Mouse (Mus musculus) G1E (cell line): ENCODE data around the gene Gm49380.

Experiments used
- CTCF ChIP-seq: IDR thresholded peaks from 2 replicates; pipeline ENCODE4 v1.5.1; 2012; ENCODE audit warnings: low read depth, low read length, inconsistent platforms, mixed read lengths
- TAL1 ChIP-seq: conservative IDR thresholded peaks from 2 replicates; pipeline ENCODE4 v1.6.1; 2012; ENCODE audit warnings: low read depth, low read length, inconsistent platforms, mixed read lengths

DNA sequence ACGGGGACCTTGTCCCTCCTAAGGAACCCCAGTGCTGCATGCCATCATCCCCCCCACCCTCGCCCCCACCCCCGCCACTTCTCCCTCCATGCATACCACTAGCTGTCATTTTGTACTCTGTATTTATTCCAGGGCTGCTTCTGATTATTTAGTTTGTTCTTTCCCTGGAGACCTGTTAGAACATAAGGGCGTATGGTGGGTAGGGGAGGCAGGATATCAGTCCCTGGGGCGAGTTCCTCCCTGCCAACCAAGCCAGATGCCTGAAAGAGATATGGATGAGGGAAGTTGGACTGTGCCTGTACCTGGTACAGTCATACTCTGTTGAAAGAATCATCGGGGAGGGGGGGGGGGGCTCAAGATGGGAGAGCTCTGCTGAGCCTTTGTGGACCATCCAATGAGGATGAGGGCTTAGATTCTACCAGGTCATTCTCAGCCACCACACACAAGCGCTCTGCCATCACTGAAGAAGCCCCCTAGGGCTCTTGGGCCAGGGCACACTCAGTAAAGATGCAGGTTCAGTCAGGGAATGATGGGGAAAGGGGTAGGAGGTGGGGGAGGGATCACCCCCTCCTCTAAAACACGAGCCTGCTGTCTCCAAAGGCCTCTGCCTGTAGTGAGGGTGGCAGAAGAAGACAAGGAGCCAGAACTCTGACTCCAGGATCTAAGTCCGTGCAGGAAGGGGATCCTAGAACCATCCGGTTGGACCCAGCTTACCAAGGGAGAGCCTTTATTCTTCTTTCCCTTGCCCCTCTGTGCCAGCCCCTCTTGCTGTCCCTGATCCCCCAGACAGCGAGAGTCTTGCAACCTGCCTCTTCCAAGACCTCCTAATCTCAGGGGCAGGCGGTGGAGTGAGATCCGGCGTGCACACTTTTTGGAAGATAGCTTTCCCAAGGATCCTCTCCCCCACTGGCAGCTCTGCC is 65.5 kb downstream of the Gm49380 start:
- no peak for TF ChIP-seq CTCF
- TF ChIP-seq TAL1 = no peak
